Mouse (Mus musculus): ENCODE data around the gene Cherp. TPM values are rescaled to one million over a fixed set of nuclear protein-coding genes. Genes with fewer than 3 reads are reported as not detected.

The Cherp gene
- total RNA-seq, 2 experiments from 2014 or later: 76.7 to 79.4 TPM

GRCm38 (mm10) chr8:72485456-72486199, 10.6 kb upstream of the Cherp start:
- no peak for DNase-seq (ENCODE audit: low spot score in 2 of 2)

- DNase-seq (ENCODE audit: low spot score in 2 of 2): no peak
Observed at GRCm38 (mm10) chr8:72470684-72471083, 4.3 kb downstream of the Cherp start.

- DNase-seq (ENCODE audit: low spot score in 2 of 2): no peak
Observed at GRCm38 (mm10) chr8:72469984-72470383, 5.0 kb downstream of the Cherp start.

GRCm38 (mm10) chr8:72469243-72469642, 5.8 kb downstream of the Cherp start:
- DNase-seq (ENCODE audit: low spot score in 2 of 2): no peak

GRCm38 (mm10) chr8:72464211-72464610, 10.8 kb downstream of the Cherp start:
- DNase-seq (ENCODE audit: low spot score in 2 of 2): no peak

- no peak for DNase-seq (ENCODE audit: low spot score in 2 of 2)
Observed at GRCm38 (mm10) chr8:72459881-72460533, 15.0 kb downstream of the Cherp start.

- DNase-seq (ENCODE audit: low spot score in 2 of 2): no peak
Observed at GRCm38 (mm10) chr8:72458457-72458856, 16.6 kb downstream of the Cherp start.

GRCm38 (mm10) chr8:72457806-72458205, 17.2 kb downstream of the Cherp start:
- DNase-seq (ENCODE audit: low spot score in 2 of 2): no peak

- DNase-seq (ENCODE audit: low spot score in 2 of 2): no peak
Observed at GRCm38 (mm10) chr8:72455317-72455716, 19.7 kb downstream of the Cherp start.

- DNase-seq (ENCODE audit: low spot score in 2 of 2): no peak
Observed at GRCm38 (mm10) chr8:72453904-72454303, 21.1 kb downstream of the Cherp start.

GRCm38 (mm10) chr8:72451516-72451915, 23.5 kb downstream of the Cherp start:
- DNase-seq (ENCODE audit: low spot score in 2 of 2): no peak

GRCm38 (mm10) chr8:72445071-72445470, 30.0 kb downstream of the Cherp start:
- no peak for DNase-seq (ENCODE audit: low spot score in 2 of 2)

GRCm38 (mm10) chr8:72443994-72444350, 31.1 kb downstream of the Cherp start:
- DNase-seq (ENCODE audit: low spot score in 2 of 2): no peak

GRCm38 (mm10) chr8:72443338-72443993, 31.6 kb downstream of the Cherp start, which contains the start of the genes Calr3 and 1700030K09Rik:
Gene Calr3, minus strand, starts transcription at chr8:72443870.
Gene 1700030K09Rik, plus strand, starts transcription at chr8:72443880.
- peak; percentile 97 to 99 for DNase-seq (ENCODE audit: low spot score in 2 of 2)

- no peak for DNase-seq (ENCODE audit: low spot score in 2 of 2)
Observed at GRCm38 (mm10) chr8:72438248-72439015, 36.6 kb downstream of the Cherp start.

- no peak for DNase-seq (ENCODE audit: low spot score in 2 of 2)
Observed at GRCm38 (mm10) chr8:72434952-72435351, 40.1 kb downstream of the Cherp start.

GRCm38 (mm10) chr8:72429676-72430075, 45.4 kb downstream of the Cherp start:
- no peak for DNase-seq (ENCODE audit: low spot score in 2 of 2)

GRCm38 (mm10) chr8:72422926-72423325, 52.1 kb downstream of the Cherp start:
- no peak for DNase-seq (ENCODE audit: low spot score in 2 of 2)

- peak; percentile 97 to 99 for DNase-seq (ENCODE audit: low spot score in 2 of 2)
Observed at GRCm38 (mm10) chr8:72421362-72422335, 53.4 kb downstream of the Cherp start, which contains the start of gene Eps15l1. Gene Eps15l1, minus strand, starts transcription at chr8:72421460.
